Mouse (Mus musculus): Measurements from ENCODE around the gene Tnfsf9. TPM values are rescaled to one million over a fixed set of nuclear protein-coding genes. Genes with fewer than 3 reads are reported as not detected.
"Not testable (repeated sequence)": the region's sequence is repeated elsewhere in the genome, so short reads cannot be mapped to it uniquely, and the experiment has no call there.

The Tnfsf9 gene
- total RNA-seq, 1 experiment from 2014 or later = 0.39 TPM

- DNase-seq = no peak
These were observed 9.1 kb upstream of the Tnfsf9 start for GRCm38 (mm10) chr17:57095855-57096622.

DNA sequence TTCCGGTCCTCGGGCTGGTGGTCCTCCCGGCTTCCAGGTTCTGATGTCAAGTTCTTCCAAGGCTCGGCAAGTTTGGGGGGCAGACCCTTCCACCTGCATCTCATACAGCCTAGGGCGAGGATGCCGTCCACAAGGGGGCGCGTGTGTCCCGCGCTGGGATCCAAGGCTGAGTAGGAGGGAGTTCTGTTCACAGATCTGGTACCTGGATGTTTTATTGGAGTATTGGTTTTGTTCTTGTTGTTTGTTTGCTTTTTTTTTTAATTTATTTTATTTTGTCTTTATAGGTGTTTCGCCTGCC is 8.6 kb upstream of the Tnfsf9 start:
- DNase-seq = peak; percentile 91

GRCm38 (mm10) chr17:57098321-57098720 is 6.8 kb upstream of the Tnfsf9 start:
- DNase-seq = no peak

DNA sequence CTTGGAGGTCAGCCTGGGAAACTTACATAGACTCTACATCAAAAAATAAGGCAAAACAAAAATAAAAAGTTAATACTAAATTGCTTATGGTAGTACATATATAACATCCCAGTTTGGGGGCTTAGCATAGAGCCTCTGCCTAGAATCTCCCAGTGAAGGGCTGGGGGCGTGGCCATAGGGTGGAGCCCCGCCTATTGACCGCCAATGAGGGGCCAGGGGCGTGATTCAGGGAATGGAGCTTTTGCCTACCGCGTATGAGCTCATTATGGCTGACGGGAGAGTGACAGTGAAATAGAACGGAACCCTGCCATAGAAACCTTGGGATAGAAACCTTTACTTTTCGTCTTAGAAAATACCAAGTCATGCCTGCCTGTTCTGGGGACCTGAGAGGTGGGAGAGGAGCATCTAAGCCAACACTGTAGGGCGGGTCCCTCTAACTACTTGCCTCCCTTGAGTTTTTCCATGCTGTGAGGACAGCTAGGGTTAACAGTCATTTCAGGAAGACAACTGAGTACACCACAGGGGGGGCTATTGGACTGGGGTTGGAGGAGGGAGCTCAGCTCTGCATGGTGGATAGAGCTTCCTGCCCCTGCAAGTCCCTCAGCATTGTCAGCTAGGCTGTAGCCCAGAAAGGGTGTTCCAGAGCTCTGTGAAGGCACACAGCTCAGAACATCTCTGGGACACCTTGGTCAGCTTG is 5.3 kb upstream of the Tnfsf9 start:
- peak; percentile 21 for DNase-seq

DNA sequence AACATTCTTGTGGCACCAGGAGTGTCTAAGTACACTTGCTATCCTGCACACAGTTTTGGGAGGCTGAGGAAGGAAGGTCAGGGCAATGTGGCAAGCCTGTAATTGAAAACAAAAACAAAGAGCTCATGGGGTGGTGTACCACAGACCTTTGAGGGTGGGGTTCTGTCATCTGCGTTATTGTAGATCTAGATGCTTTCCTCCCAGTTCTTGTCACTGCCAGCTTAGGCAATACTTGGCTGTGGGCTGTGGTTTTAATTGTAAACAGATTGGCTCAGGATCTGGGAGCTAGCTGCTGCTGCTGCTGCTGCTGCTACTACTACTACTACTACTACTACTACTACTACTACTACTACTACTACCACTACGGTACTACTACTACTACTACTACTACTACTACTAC is 2.8 kb upstream of the Tnfsf9 start:
- DNase-seq = no peak

DNA sequence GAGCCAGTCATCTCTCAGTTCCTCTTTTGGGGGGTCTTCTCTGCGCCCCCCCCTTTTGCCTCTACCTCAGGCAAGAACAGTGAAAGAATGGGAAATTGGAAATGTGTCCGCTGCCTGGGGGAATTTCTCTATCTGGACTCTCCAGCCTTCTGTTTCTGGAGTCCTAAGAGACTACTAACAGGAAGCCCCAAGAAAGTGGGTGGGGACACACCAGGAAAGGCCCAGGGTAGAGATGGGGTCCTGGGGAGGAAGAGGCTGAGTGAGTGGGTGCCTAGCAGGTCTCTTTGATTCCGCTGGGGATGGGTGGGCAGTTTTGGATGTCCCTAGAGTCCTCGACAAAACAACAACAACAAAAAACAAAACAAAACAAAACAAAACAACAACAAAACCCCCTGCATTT is 629 bp upstream of the Tnfsf9 start:
- DNase-seq = no peak

DNA sequence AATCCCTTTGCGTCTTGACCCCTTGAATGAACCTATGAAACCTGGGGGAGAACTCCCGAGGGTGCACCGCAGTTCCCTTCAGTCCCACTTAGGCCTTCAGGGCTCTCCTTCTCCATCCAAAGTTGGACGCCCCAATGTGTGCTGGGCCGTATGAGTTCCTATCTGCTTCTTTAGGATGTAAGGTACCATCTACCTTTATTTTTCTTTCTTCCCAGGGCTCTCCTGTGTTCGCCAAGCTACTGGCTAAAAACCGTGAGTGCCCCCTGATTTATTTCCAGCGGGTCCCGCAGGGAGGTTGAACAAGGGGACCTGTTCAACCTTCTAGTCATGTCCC is 877 bp downstream of the Tnfsf9 start:
- no peak for DNase-seq

DNA sequence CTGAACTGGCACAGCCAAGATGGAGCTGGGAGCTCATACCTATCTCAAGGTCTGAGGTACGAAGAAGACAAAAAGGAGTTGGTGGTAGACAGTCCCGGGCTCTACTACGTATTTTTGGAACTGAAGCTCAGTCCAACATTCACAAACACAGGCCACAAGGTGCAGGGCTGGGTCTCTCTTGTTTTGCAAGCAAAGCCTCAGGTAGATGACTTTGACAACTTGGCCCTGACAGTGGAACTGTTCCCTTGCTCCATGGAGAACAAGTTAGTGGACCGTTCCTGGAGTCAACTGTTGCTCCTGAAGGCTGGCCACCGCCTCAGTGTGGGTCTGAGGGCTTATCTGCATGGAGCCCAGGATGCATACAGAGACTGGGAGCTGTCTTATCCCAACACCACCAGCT is 1.9 kb downstream of the Tnfsf9 start:
- no peak for DNase-seq

DNA sequence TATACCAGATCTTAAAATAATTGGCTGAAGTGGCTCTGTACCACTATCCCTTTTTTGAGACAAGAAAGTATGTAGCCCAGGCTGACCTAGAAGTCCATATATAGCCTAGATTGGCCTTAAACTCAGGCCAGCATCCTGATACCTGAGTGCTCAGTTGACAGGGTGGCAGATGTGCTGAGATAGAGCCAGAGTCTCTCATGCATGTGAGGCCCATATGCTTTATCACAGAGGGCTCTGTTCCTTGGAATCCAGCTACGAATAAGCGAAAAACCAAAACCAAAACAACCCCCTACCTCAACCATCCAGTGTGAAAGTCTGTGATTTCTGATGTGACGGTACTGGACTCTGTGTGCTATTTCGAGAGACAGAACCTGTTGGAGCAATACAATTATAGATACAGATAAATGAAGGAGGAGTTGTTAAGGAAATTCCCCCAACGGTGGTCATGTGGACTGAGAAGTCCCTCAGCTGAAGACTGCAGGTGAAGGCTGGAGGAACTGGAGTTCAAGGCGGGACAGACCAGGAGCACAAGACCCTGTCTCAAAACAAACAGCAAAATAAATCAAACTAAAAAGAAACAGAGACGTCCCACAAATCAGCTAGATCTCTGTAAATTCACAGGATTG is 3.0 kb downstream of the Tnfsf9 start:
- no peak for DNase-seq

GRCm38 (mm10) chr17:57108666-57109171 is 3.6 kb downstream of the Tnfsf9 start:
- no peak for DNase-seq

GRCm38 (mm10) chr17:57110005-57110404 is 4.9 kb downstream of the Tnfsf9 start:
- no peak for DNase-seq

GRCm38 (mm10) chr17:57112768-57113474 is 7.8 kb downstream of the Tnfsf9 start:
- no peak for DNase-seq

DNA sequence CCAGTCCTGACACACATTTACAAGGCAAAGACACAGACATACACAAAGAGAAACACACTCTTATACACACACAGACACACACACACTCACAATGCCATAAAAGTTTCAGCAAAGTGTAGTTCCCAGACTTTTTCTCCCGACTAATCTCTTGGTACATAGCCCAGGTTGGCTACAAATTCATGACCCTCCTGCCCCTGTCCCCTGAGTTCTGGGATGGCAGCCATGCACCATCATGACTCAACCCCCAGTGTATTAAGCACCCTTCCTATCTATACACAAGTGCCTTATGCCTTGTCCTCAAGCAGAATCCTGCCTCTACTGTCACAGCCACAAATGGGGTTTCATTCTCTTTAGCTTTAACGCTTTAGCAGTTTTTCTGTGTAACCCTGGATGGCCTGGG is 11.7 kb downstream of the Tnfsf9 start:
- DNase-seq = no peak

DNA sequence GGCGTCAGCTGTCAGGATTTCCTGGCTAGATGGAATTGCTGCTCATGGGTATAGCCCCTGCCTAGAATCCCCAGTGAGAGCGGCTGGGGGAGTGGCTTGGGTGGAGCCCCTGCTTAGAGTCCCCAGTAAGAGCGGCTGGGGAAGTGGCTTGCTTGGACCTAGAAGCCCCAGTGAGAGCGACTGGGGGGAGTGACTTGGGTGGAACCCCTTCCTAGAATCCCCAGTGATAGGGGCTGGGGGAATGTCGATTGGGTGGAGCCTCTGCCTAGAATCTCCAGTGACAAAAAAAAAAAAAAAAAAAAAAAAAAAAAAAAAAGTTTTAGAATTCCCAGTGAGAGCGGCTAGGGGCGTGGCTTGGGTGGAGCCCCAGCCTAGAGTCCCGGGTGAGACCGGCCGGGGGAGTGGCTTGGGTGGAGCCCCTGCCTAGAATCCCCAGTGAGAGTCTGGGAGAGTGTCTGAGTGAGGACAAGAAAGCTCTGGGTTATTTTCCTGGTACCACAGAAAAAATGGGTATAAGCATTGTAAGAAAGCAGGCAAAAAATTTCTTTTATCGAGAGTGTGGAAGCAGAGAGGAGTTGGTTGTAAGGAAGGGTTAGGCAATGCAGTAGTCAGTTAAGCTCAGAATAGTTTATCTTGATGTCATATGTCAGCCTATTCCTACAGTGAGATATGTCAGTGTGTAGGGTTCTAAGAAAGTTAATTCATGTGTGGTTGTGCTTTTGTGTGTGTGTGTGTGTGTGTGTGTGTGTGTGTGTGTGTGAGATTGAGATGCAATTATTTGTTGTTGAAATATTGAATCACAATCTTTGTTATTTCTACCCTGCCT is 13.6 kb downstream of the Tnfsf9 start:
- DNase-seq = peak; percentile 35

DNA sequence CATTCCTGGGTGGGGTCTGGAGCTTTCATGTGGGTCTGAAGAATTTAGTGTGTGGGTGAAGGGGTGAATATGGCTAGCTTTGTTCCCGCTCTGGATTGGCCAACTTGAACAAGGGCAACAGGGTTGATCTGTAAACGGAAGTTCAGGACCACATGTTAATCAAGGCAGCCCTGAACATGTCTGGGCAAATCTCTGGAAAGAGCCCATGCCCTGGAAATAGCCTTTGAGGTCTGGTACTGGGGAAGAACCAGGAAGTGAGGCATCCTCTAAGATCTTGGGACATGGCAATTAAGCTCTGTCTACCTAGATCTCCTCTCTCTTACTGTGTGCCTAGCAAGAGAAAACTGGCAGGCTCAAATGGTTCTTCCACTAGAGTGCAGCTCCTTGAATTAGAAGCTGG is 16.7 kb downstream of the Tnfsf9 start:
- no peak for DNase-seq

- DNase-seq = no peak
These were observed 18.3 kb downstream of the Tnfsf9 start for GRCm38 (mm10) chr17:57123192-57124118.

GRCm38 (mm10) chr17:57124792-57125191 is 19.7 kb downstream of the Tnfsf9 start:
- DNase-seq = no peak

DNA sequence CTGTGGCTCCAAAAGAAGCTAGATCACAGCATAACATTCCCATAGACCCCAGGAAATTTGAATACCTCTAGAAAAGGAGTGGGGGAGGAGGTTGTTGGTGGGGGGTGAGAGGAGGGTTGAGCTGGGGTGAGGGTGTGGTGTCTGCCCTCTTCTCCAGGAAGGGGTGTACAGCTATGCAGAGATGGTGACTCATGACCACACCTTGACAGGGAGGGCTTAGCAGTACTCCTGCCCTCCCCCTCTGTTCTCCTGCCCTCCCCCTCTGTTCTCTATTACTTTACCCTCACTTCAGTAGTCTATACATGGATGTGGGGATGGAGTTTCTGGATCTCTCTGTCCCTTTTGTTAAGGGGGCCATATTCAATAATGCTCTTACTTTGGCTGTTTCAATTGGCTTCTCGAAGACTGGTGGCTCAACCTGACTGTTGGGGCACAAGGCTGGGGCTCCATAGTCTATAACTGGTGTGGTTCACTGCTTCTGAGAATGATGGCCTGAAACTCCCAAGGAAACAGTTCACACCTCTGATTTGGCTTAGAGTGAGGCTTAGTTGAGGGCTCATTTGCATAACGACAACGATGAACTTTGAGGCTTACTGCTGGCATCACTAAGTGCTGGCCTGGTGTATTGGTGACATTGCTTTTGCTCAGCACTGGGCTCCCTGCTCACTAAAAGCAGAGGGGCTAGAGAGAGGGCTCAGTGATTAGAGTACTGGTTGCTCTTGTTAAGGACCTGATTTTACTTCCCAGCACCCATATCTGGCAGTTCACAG is 20.9 kb downstream of the Tnfsf9 start:
- no peak for DNase-seq

DNA sequence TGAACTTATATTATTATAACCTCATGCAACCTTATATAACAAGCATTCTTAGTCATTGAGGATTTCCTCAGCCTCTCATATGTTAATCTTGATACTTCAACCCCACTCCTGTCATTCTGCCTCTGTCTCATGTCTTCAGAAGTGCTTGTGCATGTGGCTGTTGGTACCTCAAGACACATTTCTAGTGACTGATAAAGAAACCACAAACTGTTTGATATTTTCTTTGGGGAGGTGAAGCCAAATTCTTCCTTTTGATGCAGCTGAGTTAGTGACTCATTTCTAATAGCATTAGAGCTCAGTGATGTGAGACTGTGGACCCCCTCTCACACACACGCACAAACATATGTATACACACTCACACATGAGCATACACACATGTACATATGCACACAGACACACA is 26.7 kb downstream of the Tnfsf9 start:
- no peak for DNase-seq

GRCm38 (mm10) chr17:57134021-57134420 is 28.9 kb downstream of the Tnfsf9 start:
- not testable (repeated sequence) for DNase-seq
